Mouse (Mus musculus) testis, adult 2 months (tissue): ENCODE data around the gene Apoa1.

ENCODE experiments used
- CTCF ChIP-seq: fragments of 200-500 bp; IDR thresholded peaks from 2 replicates; pipeline ENCODE4 v1.5.1; 2012; ENCODE audit warnings: low read depth, mild to moderate bottlenecking, inconsistent platforms, low read length, moderate library complexity; ENCODE audit not compliant: control insufficient read depth, insufficient read depth, insufficient replicate concordance
- POLR2A ChIP-seq: fragments of 200-500 bp; IDR thresholded peaks from 2 replicates; pipeline ENCODE4 v1.6.1; 2012; ENCODE audit warnings: low read depth, mild to moderate bottlenecking, inconsistent platforms, low read length, moderate library complexity; ENCODE audit not compliant: control insufficient read depth

GRCm38 (mm10) chr9:46243122-46243521, 14.7 kb downstream of the Apoa1 start:
- TF ChIP-seq CTCF (no peak), POLR2A (no peak)
